Mouse (Mus musculus) liver, embryonic 12.5 days (tissue): ENCODE measurements around the gene Sirt7. TPM values are rescaled to one million over a fixed set of nuclear protein-coding genes. Genes with fewer than 3 reads are reported as not detected.

Source experiments
- ATAC-seq: fragments of 200-750 bp; cut with Nextera tagmentation; 2 replicates; pipeline ENCODE4 v1.8.0; 2017; ENCODE audit warnings: moderate number of reproducible peaks, mild to moderate bottlenecking, moderate library complexity
- H3K27ac ChIP-seq: fragments of 300-500 bp; sonication (generic); 2 replicates; pipeline ENCODE4 v1.5.1; 2016; ENCODE audit warnings: mild to moderate bottlenecking
- H3K27me3 ChIP-seq: fragments of 300-500 bp; sonication (generic); replicated peaks from 2 replicates; pipeline ENCODE4 v1.6.1; 2016; ENCODE audit warnings: mild to moderate bottlenecking, moderate library complexity
- H3K36me3 ChIP-seq: fragments of 300-500 bp; sonication (generic); 2 replicates; pipeline ENCODE4 v1.6.1; 2016; ENCODE audit warnings: mild to moderate bottlenecking, moderate library complexity
- H3K4me1 ChIP-seq: fragments of 300-500 bp; sonication (generic); 2 replicates; pipeline ENCODE4 v1.6.1; 2016
- H3K4me2 ChIP-seq: fragments of 300-500 bp; sonication (generic); 2 replicates; pipeline ENCODE4 v1.6.1; 2016; ENCODE audit warnings: mild to moderate bottlenecking, moderate library complexity
- H3K4me3 ChIP-seq: fragments of 300-500 bp; sonication (generic); 2 replicates; pipeline ENCODE4 v1.5.1; 2016; ENCODE audit warnings: mild to moderate bottlenecking, moderate library complexity
- H3K9ac ChIP-seq: fragments of 300-500 bp; sonication (generic); 2 replicates; pipeline ENCODE4 v1.6.1; 2016; ENCODE audit warnings: mild to moderate bottlenecking, moderate library complexity
- H3K9me3 ChIP-seq: fragments of 300-500 bp; sonication (generic); replicated peaks from 2 replicates; pipeline ENCODE4 v1.6.1; 2016; ENCODE audit warnings: mild to moderate bottlenecking, moderate library complexity
- WGBS: fragments of 180-500 bp; shearing (Covaris S2); methylation state at CpG from one replicate; pipeline ENCODE4 v1.1.7; 2016; ENCODE audit not compliant: insufficient replicate concordance; 5-methylcytosine and 5-hydroxymethylcytosine counted together
- polyA plus RNA-seq: library from polyadenylated mRNA; unstranded; fragments of >200 nt; fragmentation: Nextera tagmentation; extraction: Ambion mirVana; gene quantifications from 2 replicates; pipeline ENCODE4 v1.2.1, GENCODE M21; 2016

The Sirt7 gene
- polyA plus RNA-seq, 1 experiment from 2014 or later: 45.3 TPM

DNA sequence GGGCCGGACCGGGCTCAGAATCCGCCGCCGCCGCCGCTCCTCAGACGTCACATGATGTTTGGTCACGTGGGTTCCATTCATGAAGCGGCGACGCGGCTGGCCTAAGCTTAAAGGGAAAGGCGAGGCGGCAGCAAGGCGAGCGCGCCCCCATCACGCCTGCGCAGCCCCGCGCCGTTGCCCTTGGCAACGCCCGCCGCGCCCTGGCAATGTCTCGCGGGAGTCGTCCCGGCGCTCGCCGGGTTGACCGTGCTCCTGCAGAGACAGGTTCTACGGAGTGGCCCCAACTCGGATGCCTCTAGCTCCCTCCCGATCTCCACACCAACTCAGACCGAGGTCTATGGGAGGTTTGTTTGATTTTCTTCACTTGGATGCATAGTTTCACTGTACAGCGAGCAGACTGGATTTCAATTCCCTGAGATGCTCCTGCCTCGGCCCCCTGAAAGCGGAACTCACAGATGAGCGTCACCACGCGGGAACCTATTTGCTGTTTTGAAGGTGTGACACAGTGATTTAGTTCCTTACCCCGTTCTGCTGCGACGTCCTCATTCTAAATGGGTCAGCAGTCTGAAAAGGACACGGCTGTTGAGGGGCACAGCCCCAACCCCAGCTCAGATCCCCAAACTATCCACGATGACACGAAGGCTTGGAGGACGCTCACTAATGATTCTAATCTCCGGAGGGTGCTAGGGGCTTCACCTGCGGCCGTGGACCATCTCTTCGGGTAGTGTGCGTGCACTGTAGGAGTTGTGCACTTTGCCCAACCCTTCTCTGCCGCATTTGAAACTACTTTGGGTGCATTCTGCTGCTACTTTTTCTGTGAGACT lies 8.7 kb upstream of the Sirt7 start, which contains the start of gene Mafg:
Gene Mafg, minus strand, starts transcription at position 81 of the 824 bp plus-strand sequence.
- no peaks in the 10 kb centered on the region for H3K9me3 ChIP-seq
- H3K9ac ChIP-seq: peak within 1 kb of the TSS; percentile 99
- peak within 1 kb of the TSS; percentile 94 for H3K27ac ChIP-seq
- peak; percentile 79 for ATAC-seq
- peaks cover 63% of the 10 kb centered on the region for H3K4me1 ChIP-seq
- peaks cover 9% of the 10 kb centered on the region for H3K36me3 ChIP-seq
- no peaks in the 10 kb centered on the region for H3K27me3 ChIP-seq
- 8% methylated on average over 58 of the region's 58 CpGs for WGBS
- H3K4me2 ChIP-seq: peak within 1 kb of the TSS; percentile 76
- peak within 1 kb of the TSS; percentile 91 for H3K4me3 ChIP-seq

- peak; percentile 78 for ATAC-seq
- no peaks in the 10 kb centered on the region for H3K9me3 ChIP-seq
- H3K9ac ChIP-seq: peak overlapping the region; percentile 99
- peak overlapping the region; percentile 76 for H3K4me2 ChIP-seq
- peaks cover 70% of the 10 kb centered on the region for H3K4me1 ChIP-seq
- under 1% methylated on average over 116 of the region's 116 CpGs for WGBS
- H3K27me3 ChIP-seq: no peaks in the 10 kb centered on the region
- H3K36me3 ChIP-seq: peaks cover 15% of the 10 kb centered on the region
- peak overlapping the region; percentile 94 for H3K27ac ChIP-seq
- H3K4me3 ChIP-seq: peak overlapping the region; percentile 91
These were observed 7.8 kb upstream of the Sirt7 start for GRCm38 (mm10) chr11:120632559-120633519.

GRCm38 (mm10) chr11:120631726-120632448 lies 6.8 kb upstream of the Sirt7 start:
- Histone ChIP-seq H3K4me1 (peaks cover 74% of the 10 kb centered on the region), H3K9me3 (no peaks in the 10 kb centered on the region), H3K4me3 (peak overlapping the region; percentile 91), H3K36me3 (peaks cover 25% of the 10 kb centered on the region), H3K27me3 (no peaks in the 10 kb centered on the region), H3K4me2 (peak overlapping the region; percentile 76), H3K9ac (peak overlapping the region; percentile 99), H3K27ac (peak overlapping the region; percentile 94)
- WGBS: 39% methylated on average over 4 of the region's 4 CpGs
- peak; percentile 22 for ATAC-seq

- H3K4me2 ChIP-seq: peak overlapping the region; percentile 76
- H3K9ac ChIP-seq: peak overlapping the region; percentile 99
- peak overlapping the region; percentile 94 for H3K27ac ChIP-seq
- H3K4me3 ChIP-seq: peak overlapping the region; percentile 91
- H3K27me3 ChIP-seq: no peaks in the 10 kb centered on the region
- ATAC-seq: no peak
- WGBS: 9% methylated on average over 7 of the region's 7 CpGs
- peaks cover 31% of the 10 kb centered on the region for H3K36me3 ChIP-seq
- H3K4me1 ChIP-seq: peaks cover 79% of the 10 kb centered on the region
- no peaks in the 10 kb centered on the region for H3K9me3 ChIP-seq
These were observed 6.1 kb upstream of the Sirt7 start for GRCm38 (mm10) chr11:120630881-120631725.

DNA sequence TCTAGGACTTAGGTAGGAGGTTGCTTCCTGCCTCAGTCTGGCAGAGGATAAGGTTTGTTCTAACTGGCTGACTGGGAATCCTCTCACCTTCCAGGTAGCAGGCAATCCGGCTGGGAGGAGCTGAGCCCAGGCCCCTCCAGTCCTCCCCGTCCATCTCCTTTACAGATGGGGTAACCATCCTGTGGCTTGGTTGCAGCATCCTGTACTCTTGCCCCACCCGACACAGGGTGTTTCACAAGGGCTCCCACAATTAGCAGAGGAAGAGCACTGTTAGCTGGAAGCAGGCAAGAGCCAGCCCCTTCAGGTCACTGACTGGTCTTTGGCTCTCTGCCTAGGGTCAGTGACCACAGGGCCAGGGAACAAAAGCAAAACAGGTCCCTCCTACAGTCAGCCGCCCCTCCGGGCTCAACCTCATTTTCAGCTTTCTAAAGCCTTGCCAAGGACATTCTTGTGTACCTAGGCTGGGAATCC lies 5.4 kb upstream of the Sirt7 start:
- peak; percentile 22; the same call in 1 of the 2 replicates for ATAC-seq
- Histone ChIP-seq H3K27me3 (no peaks in the 10 kb centered on the region), H3K9ac (peak overlapping the region; percentile 99), H3K4me2 (peak overlapping the region; percentile 76), H3K27ac (peak overlapping the region; percentile 94), H3K4me3 (peak overlapping the region; percentile 91), H3K9me3 (no peaks in the 10 kb centered on the region), H3K4me1 (peaks cover 86% of the 10 kb centered on the region), H3K36me3 (peaks cover 36% of the 10 kb centered on the region)
- 20% methylated on average over 5 of the region's 5 CpGs for WGBS

- peak overlapping the region; percentile 91 for H3K4me3 ChIP-seq
- H3K27me3 ChIP-seq: no peaks in the 10 kb centered on the region
- H3K4me2 ChIP-seq: peak overlapping the region; percentile 76
- H3K36me3 ChIP-seq: peaks cover 36% of the 10 kb centered on the region
- H3K4me1 ChIP-seq: peaks cover 87% of the 10 kb centered on the region
- WGBS: 8% methylated on average over 7 of the region's 7 CpGs
- H3K9ac ChIP-seq: peak overlapping the region; percentile 99
- ATAC-seq: peak; percentile 62
- H3K9me3 ChIP-seq: no peaks in the 10 kb centered on the region
- H3K27ac ChIP-seq: peak overlapping the region; percentile 94
These were observed 4.9 kb upstream of the Sirt7 start for GRCm38 (mm10) chr11:120629911-120630310.

DNA sequence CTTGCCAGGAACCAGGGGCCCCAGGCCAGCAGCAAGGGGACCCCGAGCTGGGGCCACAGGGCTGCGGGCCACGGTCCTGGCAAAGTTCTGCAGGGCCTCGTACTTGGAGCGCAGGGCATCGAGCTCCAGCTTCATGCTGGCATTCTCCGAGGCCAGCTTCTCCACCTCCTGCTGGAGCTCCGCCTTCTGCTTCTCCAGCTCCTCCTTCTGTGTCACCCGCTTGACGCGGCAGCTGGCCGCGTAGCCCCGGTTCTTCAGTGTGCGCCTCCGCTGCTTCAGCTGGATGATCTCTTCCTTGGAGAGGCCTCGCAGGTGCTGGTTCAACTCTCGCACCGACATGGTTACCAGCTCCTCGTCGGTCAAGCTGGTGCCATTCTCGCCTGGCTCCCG lies 4.3 kb upstream of the Sirt7 start:
- Histone ChIP-seq H3K4me3 (peak overlapping the region; percentile 91), H3K36me3 (peaks cover 36% of the 10 kb centered on the region), H3K9ac (peak overlapping the region; percentile 99), H3K9me3 (no peaks in the 10 kb centered on the region), H3K27me3 (no peaks in the 10 kb centered on the region), H3K4me1 (peaks cover 82% of the 10 kb centered on the region), H3K27ac (peak overlapping the region; percentile 94), H3K4me2 (peak overlapping the region; percentile 76)
- ATAC-seq: no peak
- WGBS: 40% methylated on average over 23 of the region's 23 CpGs

DNA sequence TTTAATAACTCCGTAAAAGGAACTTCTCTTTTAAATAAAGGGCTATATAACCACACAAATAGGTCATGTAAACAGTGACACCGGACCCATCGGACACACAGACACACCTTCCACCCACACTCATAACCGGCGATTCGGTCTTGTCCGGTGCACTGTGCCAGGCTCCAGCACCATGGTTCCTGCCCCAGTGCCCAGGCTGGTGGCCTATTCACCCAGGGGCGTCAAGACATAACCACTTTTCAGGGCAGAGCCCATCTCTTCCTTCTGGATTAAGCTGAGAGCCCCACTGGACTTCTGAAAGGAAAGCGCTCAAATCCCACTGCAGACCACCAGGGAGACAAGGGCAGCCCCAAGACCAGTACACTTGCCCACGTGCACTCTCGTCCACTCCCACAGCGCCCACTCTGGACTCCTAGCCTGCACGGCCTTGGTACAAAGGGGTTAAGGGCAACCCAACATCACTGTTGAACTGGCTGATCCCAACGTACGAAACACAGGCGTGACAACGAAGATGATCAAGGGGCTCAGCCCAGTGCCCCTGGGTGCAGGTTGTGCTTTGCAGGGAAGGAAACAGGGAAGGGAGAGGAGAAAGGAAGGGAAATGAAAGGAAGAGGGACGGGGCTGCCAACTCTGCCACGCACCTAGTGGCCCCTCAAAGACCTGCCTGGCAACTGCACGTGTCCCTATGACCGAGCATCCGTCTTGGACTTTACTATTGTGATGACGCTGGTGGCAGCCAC lies 3.7 kb upstream of the Sirt7 start:
- ATAC-seq: no peak
- Histone ChIP-seq H3K27ac (peak overlapping the region; percentile 94), H3K4me2 (peak overlapping the region; percentile 76), H3K27me3 (no peaks in the 10 kb centered on the region), H3K4me3 (peak overlapping the region; percentile 91), H3K9me3 (no peaks in the 10 kb centered on the region), H3K9ac (peak overlapping the region; percentile 99), H3K36me3 (peaks cover 36% of the 10 kb centered on the region), H3K4me1 (peaks cover 82% of the 10 kb centered on the region)
- 89% methylated on average over 23 of the region's 23 CpGs for WGBS

DNA sequence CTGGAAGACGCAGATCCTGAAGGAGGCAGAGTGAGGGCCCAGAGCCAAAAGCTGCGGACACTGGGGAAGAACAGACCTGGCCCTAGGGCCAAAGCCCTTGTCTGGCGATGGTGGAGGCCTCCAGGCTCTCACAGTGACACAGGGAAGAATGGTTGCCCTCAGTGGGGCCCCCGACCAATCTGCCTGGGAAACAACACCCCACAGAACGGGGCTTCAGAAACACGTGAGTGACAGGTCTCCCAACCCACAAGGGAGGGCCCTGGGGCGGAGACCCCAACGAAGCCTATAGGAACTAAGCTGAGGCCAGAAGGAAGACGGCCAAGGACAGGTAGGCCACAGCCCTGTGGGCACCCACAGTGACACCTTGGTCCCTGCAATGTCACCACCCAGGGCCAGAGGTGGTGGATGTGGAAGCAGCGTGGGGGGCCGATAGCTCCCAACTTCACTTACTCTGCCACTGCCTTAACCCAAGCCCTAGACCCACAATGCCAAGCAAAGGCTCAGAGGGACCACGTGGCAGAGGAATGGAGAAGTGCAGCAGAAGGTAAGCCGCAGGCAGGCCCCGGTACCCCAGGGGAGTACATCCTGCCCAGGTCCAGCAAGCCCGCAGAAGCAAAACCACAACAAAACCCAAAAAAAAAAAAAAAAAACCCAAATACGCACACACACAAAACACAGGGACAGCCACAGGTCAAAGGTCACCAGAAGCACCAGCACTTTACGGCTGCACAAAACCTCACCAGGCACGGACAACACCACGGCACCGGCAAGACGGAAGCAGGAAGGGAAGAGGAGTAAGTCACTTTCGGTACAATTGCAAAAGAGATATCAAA lies 2.6 kb upstream of the Sirt7 start:
- Histone ChIP-seq H3K36me3 (peaks cover 47% of the 10 kb centered on the region), H3K4me3 (peak overlapping the region; percentile 5; the same call in 1 of the 2 replicates), H3K9me3 (no peaks in the 10 kb centered on the region), H3K4me1 (peaks cover 91% of the 10 kb centered on the region), H3K9ac (peak overlapping the region; percentile 32), H3K4me2 (peak overlapping the region; percentile 76), H3K27ac (peak overlapping the region; percentile 96), H3K27me3 (no peaks in the 10 kb centered on the region)
- WGBS: 35% methylated on average over 22 of the region's 22 CpGs
- no peak for ATAC-seq
